Mouse (Mus musculus) urinary bladder, postnatal 25 days (tissue): ENCODE measurements around the gene Hsd17b1.
A peak's percentile ranks its signal among the peaks of the same experiment; 100 is the strongest.
"Not testable (repeated sequence)": the region's sequence is repeated elsewhere in the genome, so short reads cannot be mapped to it uniquely, and the experiment has no call there.

Source experiments
- DNase-seq: peaks from one replicate; pipeline ENCODE4 v3.0.0; 2022; ENCODE audit warnings: low spot score

Gene Hsd17b1

DNA sequence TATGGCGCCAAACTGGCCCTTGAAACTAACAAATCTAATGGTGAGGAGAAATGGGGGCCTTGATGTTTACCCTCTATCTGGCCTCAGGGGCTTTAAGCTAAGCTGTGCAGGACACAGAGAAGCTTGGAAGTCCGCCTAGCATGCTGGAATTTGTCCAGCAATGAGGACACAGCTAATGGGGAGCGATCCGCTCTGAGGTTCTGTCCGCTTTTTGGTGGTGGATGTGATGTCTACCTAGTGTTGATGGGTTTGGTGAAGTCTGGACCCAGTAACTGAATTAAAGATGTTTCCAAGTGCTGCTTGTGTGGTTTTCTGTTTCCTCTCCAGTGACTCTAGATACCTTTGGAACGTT, 8.1 kb downstream of the Hsd17b1 start:
- DNase-seq: no peak

DNA sequence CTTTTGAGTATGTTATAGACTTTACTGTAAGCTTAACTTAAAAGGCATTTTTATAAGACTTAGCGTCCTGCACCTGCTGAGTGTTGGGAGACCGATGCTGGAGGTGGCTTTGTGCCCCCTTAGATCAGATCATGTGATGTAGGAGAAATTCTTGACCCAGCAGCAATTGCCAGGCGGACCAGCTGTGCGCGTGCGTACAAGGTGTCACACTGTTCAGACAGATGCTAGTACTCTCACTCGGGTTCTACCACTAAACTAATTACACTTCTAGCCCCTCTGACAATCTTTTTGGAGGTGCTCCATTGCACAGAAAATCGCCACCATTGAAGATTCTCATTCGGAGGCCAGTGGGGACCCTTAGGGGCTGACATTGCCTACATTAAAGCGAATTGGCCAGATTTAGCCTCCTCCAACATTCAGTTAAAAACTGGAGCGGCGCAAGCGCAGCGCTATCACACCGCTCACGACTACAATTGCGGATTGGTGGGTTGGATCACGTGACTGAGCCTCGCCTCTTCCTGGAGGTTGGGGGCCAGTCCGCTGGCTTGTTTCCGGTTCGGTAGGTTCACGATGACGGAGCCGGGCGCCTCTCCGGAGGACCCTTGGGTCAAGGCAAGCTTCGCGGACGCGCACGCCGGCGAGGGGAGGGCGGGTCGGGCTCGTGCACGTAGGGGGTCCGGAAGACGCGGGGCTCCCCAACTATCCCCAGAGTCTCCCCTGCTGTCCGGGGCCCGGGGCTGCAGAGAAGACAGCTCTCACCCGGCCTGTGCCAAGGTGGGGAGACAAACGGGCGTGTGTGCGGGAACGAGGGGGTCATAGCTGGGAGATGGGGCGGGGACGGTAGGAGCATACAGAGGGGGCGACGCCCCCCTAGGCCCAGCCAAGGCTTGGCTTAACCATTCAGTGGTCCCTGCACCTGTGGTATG, 8.8 kb downstream of the Hsd17b1 start, which contains the start of gene Mlx:
Gene Mlx (plus strand): TSS at position 522 of the 926 bp plus-strand sequence.
- peak; percentile 80 for DNase-seq

DNA sequence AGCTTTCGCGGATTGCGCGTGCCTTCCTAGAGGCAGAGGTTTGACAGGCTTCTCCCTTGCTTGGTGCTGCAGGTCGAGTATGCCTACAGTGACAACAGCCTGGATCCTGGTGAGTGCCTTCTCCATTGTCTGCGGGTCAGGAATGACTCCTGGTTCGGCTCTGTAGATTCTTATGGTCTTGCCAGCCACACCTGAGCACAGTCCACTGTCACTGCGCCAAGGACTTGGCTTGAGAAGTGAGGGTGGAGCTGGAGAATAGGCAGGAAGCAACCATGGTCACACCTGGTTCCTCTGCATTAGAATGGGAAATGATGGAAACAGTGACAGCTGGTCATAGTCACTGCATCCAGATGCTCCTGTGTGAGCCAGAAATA, 9.5 kb downstream of the Hsd17b1 start:
- DNase-seq: no peak

DNA sequence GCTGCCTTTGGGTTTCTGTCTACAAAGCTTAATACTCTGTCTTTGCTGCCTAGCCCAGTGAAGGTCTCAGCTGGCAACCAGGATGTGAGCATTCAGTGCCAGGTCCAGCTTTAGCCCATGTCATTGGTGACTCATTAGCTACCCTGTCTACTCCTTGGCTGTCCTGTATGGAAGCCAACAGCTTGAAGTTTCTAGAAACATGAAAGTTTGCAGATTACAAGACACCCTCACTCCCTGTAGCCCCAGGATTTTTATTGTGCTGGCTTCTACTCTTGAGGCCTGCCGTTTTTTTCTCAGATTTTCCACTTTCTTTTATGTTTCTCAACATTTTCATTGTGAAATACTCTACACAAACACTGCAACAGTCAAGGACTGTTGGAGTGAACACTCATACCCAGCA, 11.7 kb downstream of the Hsd17b1 start:
- DNase-seq: no peak

DNA sequence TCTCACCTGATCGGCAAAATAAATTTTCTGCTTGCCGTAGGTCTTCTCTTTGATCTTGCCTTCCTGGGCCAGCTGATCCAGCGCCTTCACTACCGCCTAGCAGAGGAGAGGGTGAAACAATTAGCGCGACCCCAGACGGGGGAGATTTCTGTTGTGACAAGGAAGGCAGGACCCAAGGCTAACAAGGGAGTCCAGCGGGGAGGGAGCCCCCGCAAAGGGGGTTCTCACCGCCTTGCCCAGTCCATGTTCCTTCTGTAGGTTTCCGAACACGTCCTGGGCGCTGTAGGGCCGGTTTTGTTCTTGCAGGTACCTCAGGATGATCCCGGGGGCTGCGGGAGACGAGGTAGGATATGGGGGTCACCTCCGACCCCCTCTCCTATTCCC, 16.7 kb downstream of the Hsd17b1 start:
- DNase-seq: no peak

DNA sequence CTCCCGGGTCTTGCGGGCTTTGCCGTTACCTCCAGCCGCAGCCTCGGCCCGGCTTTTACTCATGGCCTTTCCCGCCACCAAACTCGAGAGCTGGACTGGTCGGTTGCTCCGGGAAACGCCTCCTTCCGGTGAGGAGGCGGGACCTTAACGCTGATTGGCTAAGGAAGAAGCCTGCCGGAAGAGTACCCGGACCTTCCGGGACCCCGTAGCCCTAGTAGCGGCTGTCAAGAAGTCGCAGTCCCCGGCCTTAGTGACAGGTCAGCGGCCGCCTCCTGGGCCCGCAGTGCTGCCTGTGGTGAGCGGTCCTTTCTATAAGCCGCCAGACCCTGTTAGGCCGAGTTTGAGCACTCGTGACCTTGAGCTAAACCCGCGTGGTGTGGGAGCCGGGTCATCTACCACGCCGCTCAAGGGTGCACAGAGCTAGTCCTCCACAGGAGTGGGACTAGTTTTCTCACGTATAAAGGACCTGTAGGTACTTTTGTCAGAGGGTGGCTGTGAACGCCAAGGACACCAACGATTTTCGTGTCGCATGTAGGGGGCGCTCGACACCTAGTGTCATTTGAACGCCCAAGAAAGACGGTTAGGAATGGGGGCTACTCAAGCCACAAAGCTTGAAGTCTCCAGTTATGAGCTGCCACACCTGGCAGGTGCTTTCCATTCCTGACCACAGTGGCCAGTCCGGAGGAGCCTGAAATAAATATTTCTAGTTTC, 17.3 kb downstream of the Hsd17b1 start, which contains the start of gene Psmc3ip:
Gene Psmc3ip (minus strand): TSS at position 123 of the 711 bp plus-strand sequence.
- DNase-seq: peak; percentile 92

DNA sequence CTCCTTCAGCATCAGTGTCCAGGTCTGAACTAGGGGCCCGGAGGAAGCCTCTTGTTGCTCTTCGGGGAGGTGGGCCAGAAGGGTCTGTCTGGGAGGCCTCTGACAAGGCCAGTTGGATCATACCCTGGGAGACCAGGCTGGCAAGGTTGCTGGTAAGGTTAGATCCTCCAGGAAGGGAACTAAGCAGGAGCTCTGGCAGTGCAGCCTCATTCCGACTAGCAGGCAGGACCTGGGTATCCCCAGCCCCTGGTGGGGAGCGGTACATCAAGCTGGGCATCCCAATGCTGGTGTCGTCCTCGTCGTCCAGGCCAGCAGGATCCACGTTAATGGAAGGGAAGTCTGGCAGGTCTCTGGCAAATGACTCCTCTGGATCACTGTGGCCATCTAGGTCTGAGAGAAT, 20.0 kb downstream of the Hsd17b1 start:
- no peak for DNase-seq

DNA sequence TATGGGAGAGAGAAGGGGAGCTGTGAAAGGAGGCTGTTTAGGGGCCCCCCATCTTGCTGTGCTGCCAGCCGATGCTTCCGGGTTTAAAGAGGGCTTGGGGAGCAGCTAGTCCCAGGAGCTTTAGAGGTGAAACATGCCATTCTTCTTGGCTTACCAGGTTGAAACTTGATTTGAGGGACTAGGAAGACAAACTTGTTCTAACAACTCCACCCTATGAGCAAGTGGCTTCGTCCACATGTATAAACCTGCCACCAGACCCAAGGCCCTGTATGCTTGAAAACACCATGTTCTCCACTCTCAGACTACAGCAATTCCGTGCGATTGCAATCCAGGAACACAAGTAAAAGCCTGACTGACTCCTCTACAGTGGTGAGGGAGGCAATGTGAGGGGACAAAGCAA, 24.8 kb downstream of the Hsd17b1 start:
- no peak for DNase-seq

DNA sequence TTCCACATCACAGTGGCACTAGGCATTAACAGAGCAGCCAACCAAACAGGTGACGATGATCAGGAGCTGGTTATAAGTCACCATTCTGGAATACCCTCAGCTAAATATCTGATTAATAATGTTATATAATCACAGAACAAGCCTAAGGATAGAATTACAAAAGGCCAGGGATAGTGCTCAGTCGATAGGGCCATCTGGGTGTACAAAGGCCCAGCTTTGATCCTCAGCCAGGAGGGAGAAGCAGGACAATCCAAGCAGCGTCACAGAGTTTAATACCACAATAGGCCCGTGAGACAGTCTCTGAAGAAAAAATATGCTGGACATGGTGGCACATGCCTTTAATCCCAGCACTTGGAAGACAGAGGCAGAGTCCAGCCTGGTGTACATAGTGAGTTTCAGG, 31.1 kb downstream of the Hsd17b1 start:
- DNase-seq: no peak

DNA sequence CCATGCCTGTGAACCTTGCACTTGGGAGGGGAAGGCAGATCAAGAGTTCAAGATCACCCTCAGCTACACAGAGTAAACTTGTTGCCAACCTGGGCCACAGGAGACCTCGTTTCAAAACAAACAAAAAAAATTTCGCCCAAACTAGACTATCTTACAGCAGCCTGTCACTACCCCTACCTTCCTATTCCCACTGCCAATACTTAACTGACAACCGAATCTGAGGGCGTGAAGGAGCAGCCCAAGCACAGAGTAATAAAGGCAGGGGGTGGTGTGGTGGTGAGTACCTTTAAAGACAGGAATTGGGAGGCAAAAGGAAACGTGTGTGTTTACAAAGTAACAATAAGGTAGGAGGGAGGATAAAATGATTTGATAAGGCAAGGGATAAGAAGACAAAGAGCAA, 32.5 kb downstream of the Hsd17b1 start:
- no peak for DNase-seq

DNA sequence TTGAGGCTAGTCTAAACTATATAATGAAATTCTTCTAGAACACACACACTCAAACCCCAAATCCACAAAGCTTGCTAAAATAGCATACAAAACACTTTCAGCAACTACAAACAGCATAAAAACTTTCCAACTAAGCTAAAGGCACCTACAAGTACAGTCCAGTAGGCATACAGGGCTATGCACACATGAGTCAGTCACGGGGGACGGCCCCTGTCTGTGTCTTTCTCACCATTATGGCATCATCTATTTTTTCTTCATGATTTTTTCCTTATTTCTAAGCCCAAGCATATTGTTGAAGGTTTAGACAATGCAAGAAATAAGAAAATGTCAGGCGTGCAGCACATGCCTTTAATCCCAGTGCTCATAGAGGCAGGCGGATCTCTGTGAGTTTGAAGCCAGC, 33.0 kb downstream of the Hsd17b1 start:
- no peak for DNase-seq

DNA sequence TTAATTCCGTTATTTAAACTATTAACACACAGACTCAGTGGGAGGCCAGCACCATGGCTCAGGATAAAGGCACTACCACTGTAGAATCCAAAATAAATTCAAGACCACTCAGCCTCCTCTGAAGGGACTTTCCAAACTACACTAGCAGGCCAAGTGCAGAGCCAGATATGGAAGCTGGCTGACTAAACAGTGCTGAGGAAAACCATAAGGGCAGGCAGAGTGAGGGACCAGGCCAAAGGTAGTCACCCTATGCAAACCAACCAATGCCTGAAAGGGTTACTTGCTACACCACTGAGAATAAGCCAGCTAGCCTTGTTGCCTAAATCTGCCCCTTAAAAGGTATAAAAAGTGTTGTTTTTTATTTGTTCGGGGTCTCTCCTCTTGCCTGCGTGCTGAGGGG, 34.0 kb downstream of the Hsd17b1 start:
- DNase-seq: no peak

DNA sequence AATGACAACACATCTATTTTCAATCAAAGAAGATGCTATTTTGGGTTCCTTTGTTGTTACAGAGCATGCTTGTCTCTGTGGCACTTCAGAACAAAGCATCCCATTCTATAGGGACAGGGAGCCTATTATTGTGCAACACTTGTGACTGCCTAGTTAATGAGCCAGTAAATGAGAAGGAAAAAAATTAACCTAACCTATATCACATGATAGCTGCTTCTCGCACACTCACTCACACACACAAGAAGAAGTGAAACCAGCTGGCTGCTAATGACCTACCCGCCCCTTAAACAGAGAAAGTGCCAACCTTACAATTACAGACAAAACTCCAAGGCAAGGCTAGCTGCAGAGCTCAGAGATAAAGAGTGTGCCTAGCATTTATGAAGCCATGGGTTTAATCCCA, 37.4 kb downstream of the Hsd17b1 start:
- DNase-seq: no peak

DNA sequence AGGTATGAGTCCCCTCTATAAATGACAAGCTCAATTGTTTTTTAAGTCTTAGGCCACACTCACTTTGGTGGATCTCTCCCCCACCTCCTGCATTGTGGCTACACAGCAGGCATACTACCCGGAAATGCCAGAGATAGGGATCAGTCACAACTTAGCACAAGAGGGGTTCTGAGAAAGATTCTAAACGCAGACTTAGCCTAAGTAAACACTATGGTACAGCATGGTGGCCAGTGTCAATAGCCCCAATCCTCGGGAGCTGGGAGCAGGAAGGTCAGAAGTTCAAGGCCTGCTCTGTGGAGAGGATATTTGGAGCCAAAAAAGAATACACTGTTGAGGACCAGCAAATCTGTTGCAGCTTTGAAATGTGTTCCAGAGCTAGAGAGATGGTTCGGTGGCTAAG, 39.9 kb downstream of the Hsd17b1 start:
- no peak for DNase-seq

DNA sequence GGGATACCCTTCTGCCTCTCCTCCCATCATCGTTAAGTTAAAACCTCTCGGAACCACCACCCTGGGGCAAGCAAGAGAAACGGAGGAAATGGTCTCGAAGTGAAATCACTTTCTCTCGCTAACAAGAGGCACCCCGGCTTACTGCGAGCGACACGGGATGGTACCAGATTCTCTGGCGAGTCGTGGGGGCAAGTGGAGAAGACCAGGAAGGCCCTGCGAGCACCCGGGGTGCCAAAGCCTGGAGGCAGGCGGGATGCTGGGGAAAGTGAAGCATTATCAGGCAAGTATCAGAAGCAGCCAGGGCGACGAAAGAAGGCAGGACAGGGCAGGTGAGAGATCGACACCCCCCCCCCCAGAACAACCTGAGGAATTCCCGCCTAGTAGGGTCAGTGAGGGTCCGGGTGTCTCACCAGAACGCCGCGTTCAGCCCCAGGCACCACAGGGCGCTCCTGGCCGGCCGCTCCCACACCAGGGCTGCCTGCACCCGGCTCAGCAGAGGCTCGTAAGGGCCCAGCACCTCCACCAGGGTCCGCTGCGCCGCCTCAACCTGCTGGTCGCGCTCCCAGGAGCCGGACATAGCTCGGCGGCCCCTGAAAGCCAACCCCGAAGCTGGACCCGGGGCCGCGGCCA, 41.0 kb downstream of the Hsd17b1 start:
- no peak for DNase-seq

DNA sequence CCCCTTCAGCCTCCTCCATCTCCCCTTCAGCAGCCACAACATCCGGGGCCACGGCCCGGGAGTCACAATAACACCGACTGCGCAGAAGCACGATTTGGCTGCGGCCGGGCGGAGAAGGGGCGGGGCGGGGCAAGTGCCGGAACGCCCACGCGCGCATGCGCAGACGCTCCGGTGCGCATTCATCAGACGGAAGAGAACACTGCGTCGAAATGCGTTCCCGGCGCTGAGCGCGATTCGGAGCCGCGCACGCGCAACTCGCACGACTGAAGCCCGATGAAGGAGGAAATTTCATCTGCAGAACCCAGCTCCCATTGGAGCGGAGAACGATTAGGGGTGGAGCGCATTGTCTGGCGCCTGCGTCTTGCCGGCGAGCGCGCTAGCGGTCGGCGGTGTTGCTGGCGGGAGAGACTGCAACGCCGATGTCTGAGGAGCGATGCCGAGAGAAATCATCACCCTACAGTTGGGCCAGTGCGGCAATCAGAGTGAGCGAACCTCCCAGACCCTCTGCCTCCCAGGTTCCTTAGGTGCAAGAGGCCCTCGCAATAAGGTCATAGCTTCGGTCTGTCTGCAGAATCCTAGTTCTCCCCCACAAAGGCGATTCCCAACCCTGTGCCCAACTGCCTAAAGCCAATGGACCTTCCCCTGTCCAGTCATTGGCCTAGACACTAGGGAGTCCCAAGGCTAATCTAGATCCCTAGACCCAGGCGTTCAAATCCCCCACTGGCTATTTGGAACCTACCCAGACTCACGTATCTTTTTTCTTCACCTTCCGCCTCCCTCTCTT, 41.7 kb downstream of the Hsd17b1 start, which contains the start of the genes Retreg3 and Tubg1:
Gene Retreg3 (minus strand): TSS at position 133 of the 784 bp plus-strand sequence.
Gene Tubg1 (plus strand): TSS at position 178 of the 784 bp plus-strand sequence.
- peak; percentile 99 for DNase-seq

DNA sequence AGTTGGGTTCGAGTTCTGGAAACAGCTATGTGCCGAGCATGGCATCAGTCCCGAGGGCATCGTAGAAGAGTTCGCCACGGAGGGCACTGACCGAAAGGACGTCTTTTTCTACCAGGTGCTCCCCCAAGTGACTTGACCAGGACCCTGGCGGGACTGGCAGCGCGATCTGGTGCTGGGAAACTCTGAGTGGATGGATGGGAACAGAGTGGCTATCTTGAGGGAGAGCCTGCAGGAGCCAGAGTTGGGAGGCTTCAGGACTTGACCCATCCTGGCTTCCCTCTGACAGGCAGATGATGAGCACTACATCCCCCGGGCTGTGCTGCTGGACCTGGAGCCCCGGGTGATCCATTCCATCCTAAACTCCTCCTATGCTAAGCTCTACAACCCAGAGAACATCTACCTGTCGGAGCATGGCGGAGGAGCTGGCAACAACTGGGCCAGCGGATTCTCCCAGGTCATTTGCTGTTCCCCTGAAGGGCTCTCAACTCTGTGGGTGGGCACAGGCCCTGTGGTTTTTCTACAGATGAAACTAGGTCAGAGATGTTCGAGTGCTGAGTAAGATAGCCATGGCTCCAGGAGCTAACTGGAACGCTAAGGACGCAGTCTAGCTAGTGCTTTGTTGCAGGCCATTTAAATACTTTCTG, 42.5 kb downstream of the Hsd17b1 start:
- DNase-seq: no peak

DNA sequence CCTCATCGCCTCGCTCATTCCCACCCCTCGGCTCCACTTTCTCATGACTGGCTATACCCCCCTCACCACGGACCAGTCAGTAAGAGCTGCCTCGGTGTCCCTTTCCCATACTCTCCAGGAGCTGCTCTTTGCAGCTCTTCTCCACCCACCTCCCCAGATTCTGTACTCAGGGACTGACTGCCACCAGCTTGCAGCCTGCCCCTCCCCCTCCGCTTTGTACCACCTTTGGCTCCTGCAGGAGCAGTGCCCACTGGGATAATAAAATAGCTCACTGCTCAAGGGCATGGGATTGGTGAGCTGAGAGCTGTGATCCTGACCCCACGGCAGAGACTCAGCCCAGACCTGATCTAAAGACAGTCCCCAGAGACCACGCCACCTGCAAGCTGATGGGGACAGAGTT, 46.3 kb downstream of the Hsd17b1 start:
- not testable (repeated sequence) for DNase-seq

DNA sequence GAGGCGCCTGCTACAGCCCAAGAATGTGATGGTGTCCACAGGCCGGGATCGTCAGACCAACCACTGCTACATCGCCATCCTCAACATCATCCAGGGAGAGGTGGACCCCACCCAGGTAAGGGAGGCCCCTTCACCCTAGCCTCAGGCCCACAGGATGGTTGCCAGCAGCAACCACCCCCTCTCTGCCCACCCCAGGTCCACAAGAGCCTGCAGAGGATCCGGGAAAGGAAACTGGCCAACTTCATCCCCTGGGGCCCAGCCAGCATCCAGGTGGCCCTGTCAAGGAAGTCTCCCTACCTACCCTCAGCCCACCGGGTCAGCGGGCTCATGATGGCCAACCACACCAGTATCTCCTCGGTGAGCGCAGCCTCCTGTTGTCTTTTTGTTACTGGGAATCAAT, 46.8 kb downstream of the Hsd17b1 start:
- DNase-seq: not testable (repeated sequence)

DNA sequence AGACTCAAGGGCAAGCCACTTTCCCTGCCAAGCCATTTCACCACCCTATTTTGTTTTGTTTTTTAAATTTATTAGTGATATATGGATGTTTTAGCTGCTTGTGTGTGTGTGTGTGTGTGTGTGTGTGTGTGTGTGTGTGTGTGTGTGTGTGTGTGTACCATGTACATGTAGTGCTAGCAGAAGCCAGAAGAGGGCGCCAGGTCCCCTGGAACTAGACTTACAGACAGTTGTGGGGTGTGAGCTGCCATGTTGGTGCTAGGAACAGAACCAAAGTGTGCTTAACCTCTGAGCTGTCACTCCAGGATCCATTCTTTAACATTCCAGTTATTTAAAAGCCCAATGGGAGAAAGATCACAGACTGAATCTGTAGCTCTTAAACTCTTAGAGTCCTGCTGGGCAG, 48.9 kb downstream of the Hsd17b1 start:
- no peak for DNase-seq

DNA sequence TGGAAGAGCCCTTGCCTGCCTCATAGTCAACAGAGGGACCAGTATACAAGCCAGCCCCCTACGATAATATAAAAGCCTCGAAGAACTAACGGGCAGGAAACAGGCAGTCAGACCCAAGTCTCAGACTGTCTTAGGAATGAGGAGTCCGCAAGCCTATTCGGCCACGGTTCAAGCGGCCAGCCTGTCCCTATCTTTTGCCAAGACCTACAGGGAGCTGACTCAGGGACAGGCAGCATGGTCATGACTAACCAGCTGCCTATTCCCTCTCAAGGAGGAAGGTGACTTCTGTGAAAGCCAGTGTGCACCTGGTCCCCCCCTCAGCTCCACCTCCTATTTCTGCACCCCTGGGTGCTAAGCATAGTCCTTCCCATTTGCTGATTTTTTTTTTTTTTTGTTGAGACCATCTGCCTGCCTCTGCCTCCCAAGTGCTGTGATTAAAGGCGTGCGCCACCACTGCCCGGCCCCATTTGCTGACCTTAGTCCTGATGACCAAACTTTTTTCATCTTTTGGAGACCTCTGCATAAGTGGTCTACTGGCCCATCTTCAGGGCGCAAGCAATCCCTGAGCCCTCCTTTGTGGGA, 50.9 kb downstream of the Hsd17b1 start:
- no peak for DNase-seq
